Mouse (Mus musculus): Measurements from ENCODE around the gene Tmco3. TPM values are rescaled to one million over a fixed set of nuclear protein-coding genes. Genes with fewer than 3 reads are reported as not detected.

Tmco3 gene
- polyA plus RNA-seq (2015; fragmentation: Nextera tagmentation; extraction: Ambion mirVana): 55.8 and 56.2 TPM in 2 replicates

- Histone ChIP-seq H3K36me3 (ENCODE audit: insufficient read depth, low read length) (0 out of 2 replicates have a peak, but pooled peaks cover 4% of the 10 kb centered on the region), H3K4me3 (ENCODE audit: low read length) (peak within 1 kb of the TSS; percentile 81), H3K4me1 (ENCODE audit: insufficient read depth, low read length) (peaks cover 16% of the 10 kb centered on the region), H3K27me3 (ENCODE audit: insufficient read depth, low read length) (no peaks in the 10 kb centered on the region), H3K9me3 (ENCODE audit: low read length) (no peaks in the 10 kb centered on the region), H3K4me2 (replicated peaks; ENCODE audit: low read depth, low read length) (peak within 1 kb of the TSS; percentile 65), H3K27ac (ENCODE audit: low read length) (peak within 1 kb of the TSS; percentile 97), H3K9ac (replicated peaks; ENCODE audit: low read length) (peak within 1 kb of the TSS; percentile 88)
- peak; percentile 93 for ATAC-seq (ENCODE audit: low FRiP score, low TSS enrichment)
- under 1% methylated on average over 79 of the region's 79 CpGs for WGBS
Observed at GRCm38 (mm10) chr8:13287692-13288623, at the start of gene Tmco3, which contains the start of gene Dcun1d2. Tmco3 (plus strand) TSS chr8:13288190. Dcun1d2 (minus strand) TSS chr8:13288131.

GRCm38 (mm10) chr8:13240055-13240454 is 47.9 kb upstream of the Tmco3 start:
- Histone ChIP-seq H3K9ac (replicated peaks; ENCODE audit: low read length) (no peak overlapping the region), H3K4me3 (ENCODE audit: low read length) (no peak overlapping the region), H3K27ac (ENCODE audit: low read length) (no peak overlapping the region), H3K9me3 (ENCODE audit: low read length) (no peaks in the 10 kb centered on the region), H3K4me2 (replicated peaks; ENCODE audit: low read depth, low read length) (no peak overlapping the region), H3K36me3 (ENCODE audit: insufficient read depth, low read length) (no peaks in the 10 kb centered on the region), H3K27me3 (ENCODE audit: insufficient read depth, low read length) (no peaks in the 10 kb centered on the region), H3K4me1 (ENCODE audit: insufficient read depth, low read length) (no peaks in the 10 kb centered on the region)
- ATAC-seq (ENCODE audit: low FRiP score, low TSS enrichment): no peak
- WGBS: 90% methylated on average over 9 of the region's 9 CpGs

GRCm38 (mm10) chr8:13240691-13241090 is 47.3 kb upstream of the Tmco3 start:
- H3K4me3 ChIP-seq (ENCODE audit: low read length): no peak overlapping the region
- no peak overlapping the region for H3K4me2 ChIP-seq (replicated peaks; ENCODE audit: low read depth, low read length)
- H3K36me3 ChIP-seq (ENCODE audit: insufficient read depth, low read length): no peaks in the 10 kb centered on the region
- ATAC-seq (ENCODE audit: low FRiP score, low TSS enrichment): no peak
- no peak overlapping the region for H3K27ac ChIP-seq (ENCODE audit: low read length)
- H3K9me3 ChIP-seq (ENCODE audit: low read length): no peaks in the 10 kb centered on the region
- no peak overlapping the region for H3K9ac ChIP-seq (replicated peaks; ENCODE audit: low read length)
- no peaks in the 10 kb centered on the region for H3K4me1 ChIP-seq (ENCODE audit: insufficient read depth, low read length)
- no peaks in the 10 kb centered on the region for H3K27me3 ChIP-seq (ENCODE audit: insufficient read depth, low read length)
- 79% methylated on average over 7 of the region's 7 CpGs for WGBS

DNA sequence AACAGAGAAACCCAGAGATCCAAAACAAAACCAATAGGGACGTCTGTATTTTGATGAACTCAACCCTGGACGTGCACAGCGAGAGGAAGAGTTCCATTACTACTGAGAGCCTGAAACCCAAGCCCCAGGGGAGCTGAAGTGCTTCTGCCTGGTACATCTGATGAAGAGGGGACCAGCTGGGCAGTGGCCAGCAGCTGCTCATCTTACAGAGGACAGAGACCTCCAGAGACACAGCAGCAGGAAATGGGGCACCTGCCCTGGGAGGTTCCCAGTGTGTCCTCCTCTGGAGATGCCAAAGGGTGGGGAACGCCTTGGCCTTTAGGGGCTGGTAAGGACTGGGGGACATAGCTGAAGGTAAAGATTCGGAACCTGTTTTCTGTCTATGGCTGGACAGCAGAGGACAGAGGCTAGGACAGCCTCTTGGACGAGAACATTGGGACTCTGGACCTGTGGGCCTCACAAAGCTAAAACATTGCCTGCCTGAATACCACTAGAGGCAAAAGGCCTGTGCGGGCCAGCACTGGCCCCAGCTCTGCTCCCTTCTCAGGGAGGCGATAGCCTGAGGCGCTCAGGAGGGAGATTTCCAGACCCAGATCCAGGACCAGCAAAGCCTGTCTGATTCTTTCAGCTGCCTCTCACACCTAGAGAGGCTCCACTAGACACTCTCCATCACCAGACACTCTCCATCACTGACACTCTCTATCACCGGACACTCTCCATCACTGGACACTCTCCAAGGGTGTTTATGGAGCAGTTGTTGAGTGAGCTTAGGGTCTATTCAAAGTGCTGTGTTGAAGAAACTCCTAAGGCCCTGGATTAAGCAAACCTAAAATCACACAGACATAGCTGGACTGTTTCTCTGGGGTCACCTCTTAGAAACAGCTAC is 44.8 kb upstream of the Tmco3 start:
- no peaks in the 10 kb centered on the region for H3K27me3 ChIP-seq (ENCODE audit: insufficient read depth, low read length)
- no peak overlapping the region for H3K9ac ChIP-seq (replicated peaks; ENCODE audit: low read length)
- H3K36me3 ChIP-seq (ENCODE audit: insufficient read depth, low read length): no peaks in the 10 kb centered on the region
- WGBS: 70% methylated on average over 10 of the region's 10 CpGs
- H3K4me1 ChIP-seq (ENCODE audit: insufficient read depth, low read length): no peaks in the 10 kb centered on the region
- no peak overlapping the region for H3K4me2 ChIP-seq (replicated peaks; ENCODE audit: low read depth, low read length)
- no peak; the same call in 1 of the 2 replicates for ATAC-seq (ENCODE audit: low FRiP score, low TSS enrichment)
- no peaks in the 10 kb centered on the region for H3K9me3 ChIP-seq (ENCODE audit: low read length)
- H3K4me3 ChIP-seq (ENCODE audit: low read length): no peak overlapping the region
- no peak overlapping the region for H3K27ac ChIP-seq (ENCODE audit: low read length)

DNA sequence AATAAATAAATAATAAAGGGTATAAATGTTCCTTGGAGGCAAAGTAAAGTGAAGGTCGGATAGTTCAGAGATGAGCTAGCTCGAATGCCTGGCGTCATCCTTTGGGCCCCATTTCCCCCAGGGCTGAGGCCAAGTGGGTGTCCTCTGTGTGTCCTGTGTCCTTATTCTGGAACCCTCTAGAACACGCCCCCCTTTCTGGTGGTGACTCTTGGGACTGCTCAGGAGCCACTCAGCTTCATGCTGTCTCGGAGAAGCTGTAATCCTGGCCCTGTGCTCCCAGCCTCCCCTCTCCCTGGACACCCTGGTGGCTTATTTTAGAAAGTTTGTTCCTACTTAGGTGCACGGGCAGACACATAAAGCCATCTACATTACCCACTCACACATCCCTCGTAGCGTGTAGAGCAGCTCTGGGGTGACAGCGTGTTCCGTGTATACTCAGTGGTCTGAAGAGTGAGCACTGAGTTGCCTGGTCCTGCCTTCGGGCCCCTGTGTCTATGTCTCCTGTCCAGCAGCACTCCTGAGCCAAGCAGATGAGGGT is 43.6 kb upstream of the Tmco3 start:
- Histone ChIP-seq H3K27me3 (ENCODE audit: insufficient read depth, low read length) (no peaks in the 10 kb centered on the region), H3K4me3 (ENCODE audit: low read length) (no peak overlapping the region), H3K4me1 (ENCODE audit: insufficient read depth, low read length) (no peaks in the 10 kb centered on the region), H3K9ac (replicated peaks; ENCODE audit: low read length) (no peak overlapping the region), H3K27ac (ENCODE audit: low read length) (no peak overlapping the region), H3K9me3 (ENCODE audit: low read length) (no peaks in the 10 kb centered on the region), H3K4me2 (replicated peaks; ENCODE audit: low read depth, low read length) (no peak overlapping the region), H3K36me3 (ENCODE audit: insufficient read depth, low read length) (no peaks in the 10 kb centered on the region)
- 87% methylated on average over 11 of the region's 11 CpGs for WGBS
- no peak for ATAC-seq (ENCODE audit: low FRiP score, low TSS enrichment)

DNA sequence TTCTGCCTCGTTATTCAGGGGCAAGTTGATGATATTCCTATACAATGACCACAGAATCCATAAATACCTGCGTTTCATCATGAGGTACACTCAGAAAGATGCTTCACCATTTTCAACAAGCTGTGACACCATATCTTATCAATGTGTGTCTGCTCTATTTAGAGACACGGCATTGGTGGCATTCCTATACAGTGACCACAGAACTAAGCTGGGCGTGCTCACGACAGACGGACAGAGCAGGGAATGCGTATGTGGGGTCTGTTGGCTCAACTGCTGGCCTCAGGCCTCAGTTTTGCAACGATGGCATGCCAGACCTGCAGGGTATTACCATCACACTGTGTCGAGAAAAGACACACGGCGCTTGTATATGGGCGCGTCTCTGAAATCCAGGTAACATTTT is 35.2 kb upstream of the Tmco3 start:
- no peak overlapping the region for H3K9ac ChIP-seq (replicated peaks; ENCODE audit: low read length)
- no peak for ATAC-seq (ENCODE audit: low FRiP score, low TSS enrichment)
- H3K4me1 ChIP-seq (ENCODE audit: insufficient read depth, low read length): no peaks in the 10 kb centered on the region
- H3K4me3 ChIP-seq (ENCODE audit: low read length): no peak overlapping the region
- no peaks in the 10 kb centered on the region for H3K27me3 ChIP-seq (ENCODE audit: insufficient read depth, low read length)
- H3K27ac ChIP-seq (ENCODE audit: low read length): no peak overlapping the region
- 88% methylated on average over 13 of the region's 13 CpGs for WGBS
- H3K36me3 ChIP-seq (ENCODE audit: insufficient read depth, low read length): peaks cover 6% of the 10 kb centered on the region
- no peak overlapping the region for H3K4me2 ChIP-seq (replicated peaks; ENCODE audit: low read depth, low read length)
- no peaks in the 10 kb centered on the region for H3K9me3 ChIP-seq (ENCODE audit: low read length)

DNA sequence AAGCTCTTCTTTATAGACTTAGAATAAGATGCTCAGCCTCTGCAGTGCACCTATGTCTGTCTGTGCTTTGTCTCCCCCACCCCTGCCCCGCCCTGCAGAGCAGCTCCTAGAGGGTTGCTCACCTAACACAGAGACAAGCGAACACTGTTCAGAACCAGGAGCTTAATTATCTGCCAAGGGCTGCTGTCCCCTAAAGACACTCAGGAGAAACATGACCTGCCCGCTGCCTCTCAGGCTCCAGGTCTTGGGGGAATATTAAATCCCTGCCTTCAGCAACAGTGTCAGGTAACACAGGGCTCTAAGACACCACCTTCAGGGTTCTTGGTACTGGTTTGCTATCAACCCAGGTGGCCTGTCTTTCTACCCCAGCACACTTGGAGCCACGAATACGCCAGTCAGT is 34.6 kb upstream of the Tmco3 start:
- no peak for ATAC-seq (ENCODE audit: low FRiP score, low TSS enrichment)
- Histone ChIP-seq H3K27me3 (ENCODE audit: insufficient read depth, low read length) (no peaks in the 10 kb centered on the region), H3K9ac (replicated peaks; ENCODE audit: low read length) (no peak overlapping the region), H3K9me3 (ENCODE audit: low read length) (no peaks in the 10 kb centered on the region), H3K4me1 (ENCODE audit: insufficient read depth, low read length) (no peaks in the 10 kb centered on the region), H3K4me3 (ENCODE audit: low read length) (no peak overlapping the region), H3K27ac (ENCODE audit: low read length) (no peak overlapping the region), H3K36me3 (ENCODE audit: insufficient read depth, low read length) (peaks cover 6% of the 10 kb centered on the region), H3K4me2 (replicated peaks; ENCODE audit: low read depth, low read length) (no peak overlapping the region)
- WGBS: 68% methylated on average over 5 of the region's 5 CpGs

- no peaks in the 10 kb centered on the region for H3K27me3 ChIP-seq (ENCODE audit: insufficient read depth, low read length)
- peak; percentile 85 for ATAC-seq (ENCODE audit: low FRiP score, low TSS enrichment)
- no peak within 1 kb of the TSS for H3K27ac ChIP-seq (ENCODE audit: low read length)
- WGBS: 35% methylated on average over 8 of the region's 8 CpGs
- H3K4me1 ChIP-seq (ENCODE audit: insufficient read depth, low read length): no peaks in the 10 kb centered on the region
- no peaks in the 10 kb centered on the region for H3K9me3 ChIP-seq (ENCODE audit: low read length)
- no peak within 1 kb of the TSS for H3K9ac ChIP-seq (replicated peaks; ENCODE audit: low read length)
- H3K36me3 ChIP-seq (ENCODE audit: insufficient read depth, low read length): peaks cover 6% of the 10 kb centered on the region
- H3K4me3 ChIP-seq (ENCODE audit: low read length): no peak within 1 kb of the TSS
- no peak within 1 kb of the TSS for H3K4me2 ChIP-seq (replicated peaks; ENCODE audit: low read depth, low read length)
Observed at GRCm38 (mm10) chr8:13254019-13254418, 34.0 kb upstream of the Tmco3 start, which contains the start of gene Adprhl1. Adprhl1 (minus strand) TSS chr8:13254162.

- Histone ChIP-seq H3K9ac (replicated peaks; ENCODE audit: low read length) (no peak overlapping the region), H3K27ac (ENCODE audit: low read length) (no peak overlapping the region), H3K9me3 (ENCODE audit: low read length) (no peaks in the 10 kb centered on the region), H3K27me3 (ENCODE audit: insufficient read depth, low read length) (no peaks in the 10 kb centered on the region), H3K36me3 (ENCODE audit: insufficient read depth, low read length) (peaks cover 12% of the 10 kb centered on the region), H3K4me1 (ENCODE audit: insufficient read depth, low read length) (no peaks in the 10 kb centered on the region), H3K4me2 (replicated peaks; ENCODE audit: low read depth, low read length) (no peak overlapping the region), H3K4me3 (ENCODE audit: low read length) (no peak overlapping the region)
- ATAC-seq (ENCODE audit: low FRiP score, low TSS enrichment): no peak
- WGBS: 58% methylated on average over 3 of the region's 3 CpGs
Observed at GRCm38 (mm10) chr8:13263376-13263775, 24.6 kb upstream of the Tmco3 start.

Measured in kidney, embryonic 16.5 days (tissue).